Mouse (Mus musculus): ENCODE measurements around the gene Pcnx. TPM values are rescaled to one million over a fixed set of nuclear protein-coding genes. Genes with fewer than 3 reads are reported as not detected.

Pcnx gene
- total and polyA plus RNA-seq, 2 experiments from 2014 or later = 7.8 to 42.4 TPM

Other genes with a start within 250 kb of the Pcnx start
- 60.2 and 60.4 TPM in 2 replicates for gene Ttc9, start 228.8 kb upstream of the Pcnx start, total RNA-seq (2014; rRNA removed)
- gene Ttc9, start 228.8 kb upstream of the Pcnx start, polyA plus RNA-seq (2015; fragmentation: Nextera tagmentation; extraction: Ambion mirVana) = 17.3 and 19.0 TPM in 2 replicates
- gene Map3k9, start 78.8 kb upstream of the Pcnx start, total RNA-seq (2014; rRNA removed) = 60.1 and 61.9 TPM in 2 replicates
- 8.1 and 8.4 TPM in 2 replicates for gene Map3k9, start 78.8 kb upstream of the Pcnx start, polyA plus RNA-seq (2015; fragmentation: Nextera tagmentation; extraction: Ambion mirVana)

Data from hindbrain, postnatal 0 days (tissue).